Mouse (Mus musculus) midbrain, embryonic 16.5 days (tissue): ENCODE data around the gene Folr1. TPM values are rescaled to one million over a fixed set of nuclear protein-coding genes. Genes with fewer than 3 reads are reported as not detected.

Experiments
- microRNA-seq: library from miRNA; unstranded; fragments of <30 nt; microRNA quantifications from one replicate; pipeline ENCODE4, GENCODE M21; 2017
- polyA plus RNA-seq: library from polyadenylated mRNA; unstranded; fragments of >200 nt; fragmentation: Nextera tagmentation; extraction: Ambion mirVana; gene quantifications from 2 replicates; pipeline ENCODE4 v1.2.1, GENCODE M21; 2015

Folr1 gene
- polyA plus RNA-seq, 1 experiment from 2014 or later = 24.2 TPM

Small RNA genes within 50 kb of the gene (microRNA-seq; reads per million reads assigned to microRNA genes)
- gene Gm22655 = not detected

Other genes starting within 250 kb of the Folr1 start
- 43.0 and 46.5 TPM in 2 replicates for gene Clpb, start 207.2 kb downstream of the Folr1 start, polyA plus RNA-seq
- 0.21 TPM in 1 of 2 replicates, not detected in the other for gene Phox2a, start 52.5 kb downstream of the Folr1 start, polyA plus RNA-seq
- gene Inppl1, start 32.6 kb downstream of the Folr1 start, polyA plus RNA-seq = 4.2 and 10.2 TPM in 2 replicates
- 1.0 and 1.1 TPM in 2 replicates for gene Folr2, start 13.6 kb downstream of the Folr1 start, polyA plus RNA-seq
- gene Anapc15, start 7.1 kb downstream of the Folr1 start, polyA plus RNA-seq = 71.6 and 79.9 TPM in 2 replicates
- gene Lamtor1, start 35.1 kb upstream of the Folr1 start, polyA plus RNA-seq = 138 and 144 TPM in 2 replicates
- 0.21 and 0.35 TPM in 2 replicates for gene Tomt, start 35.6 kb upstream of the Folr1 start, polyA plus RNA-seq
- 11.6 and 13.4 TPM in 2 replicates for gene Lrrc51, start 63.1 kb upstream of the Folr1 start, polyA plus RNA-seq
- 37.8 and 47.3 TPM in 2 replicates for gene Numa1, start 63.3 kb upstream of the Folr1 start, polyA plus RNA-seq
- gene Il18bp, start 147.9 kb upstream of the Folr1 start, polyA plus RNA-seq = 4.1 and 4.9 TPM in 2 replicates
- gene Rnf121, start 194.7 kb upstream of the Folr1 start, polyA plus RNA-seq = 36.1 and 36.6 TPM in 2 replicates
- 28.7 and 31.5 TPM in 2 replicates for gene Xndc1, start 194.7 kb upstream of the Folr1 start, polyA plus RNA-seq
- gene Xntrpc, start 194.9 kb upstream of the Folr1 start, polyA plus RNA-seq = 1.1 and 1.3 TPM in 2 replicates
- not detected in 2 replicates for gene Trpc2, start 212.3 kb upstream of the Folr1 start, polyA plus RNA-seq
- 0.25 and 0.57 TPM in 2 replicates for gene Art1, start 231.0 kb upstream of the Folr1 start, polyA plus RNA-seq
- gene Art5, start 238.7 kb upstream of the Folr1 start, polyA plus RNA-seq = 0.17 TPM in 1 of 2 replicates, not detected in the other
- not detected in 2 replicates for gene Chrna10, start 246.0 kb upstream of the Folr1 start, polyA plus RNA-seq